11 mouse cellular contexts compared by ENCODE assay signal in the genomic region with DNA sequence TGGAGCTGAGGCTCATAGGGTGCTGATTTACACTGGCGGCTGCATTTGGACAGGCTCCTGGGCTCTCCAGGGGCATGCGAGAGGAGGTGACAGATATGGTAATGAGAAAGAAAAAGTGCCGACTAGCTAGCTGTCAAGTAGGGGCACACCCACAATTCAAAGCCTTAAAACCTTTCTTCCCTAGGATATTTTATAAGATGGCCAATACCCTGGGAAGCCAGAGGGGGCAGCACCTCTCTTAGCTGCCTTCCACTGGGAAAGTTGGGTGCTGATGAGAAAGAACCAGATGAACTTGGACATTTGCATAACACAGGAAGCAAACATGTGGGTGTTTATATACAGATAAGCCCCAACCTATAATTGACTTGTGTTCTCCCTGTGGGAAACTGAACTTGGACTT. TPM values are rescaled to one million over a fixed set of nuclear protein-coding genes. Genes with fewer than 3 reads are reported as not detected.
A peak's percentile ranks its signal among the peaks of the same experiment; 100 is the strongest.
DNase-seq lines count a peak whose midpoint lies in the region; ATAC-seq and TF ChIP-seq lines count a peak whose summit lies in the region.
"Had no signal": no experiment of that assay in that cellular context is flagged by ENCODE, and none has a peak within 500 bp of the region (broad histone marks: within the 10 kb centered on the region; RNA-seq: fewer than 3 reads in every experiment).

No protein-coding gene starts in this region.

- H3K4me3 ChIP-seq in lung, embryonic 14.5 days (ENCODE audit: low read depth, low read length): no peak overlapping the region
- H3K4me3 ChIP-seq: liver, embryonic 15.5 days had no signal

- no peak overlapping the region for H3K27ac ChIP-seq in lung, embryonic 14.5 days (ENCODE audit: low read depth)
- H3K27ac ChIP-seq: liver, embryonic 15.5 days had no signal

- DNase-seq in heart, adult 11 months: peak; percentile 77
- no peak for DNase-seq in heart, adult 9 months (ENCODE audit: low spot score in 2 of 2)
- DNase-seq in lung, embryonic 14.5 days: peak; percentile 44
- no peak for DNase-seq in lung, adult 18-20 months
- no peak for DNase-seq in Patski (ENCODE audit: low read depth, low spot score)
- peak; percentile 7 for DNase-seq in lung, postnatal 14 days
- DNase-seq in frontal cortex, postnatal 10 days (ENCODE audit: low spot score in 2 of 2): no peak
- no peak for DNase-seq in ovary, postnatal 36 days (ENCODE audit: low spot score)
- DNase-seq: cerebellum, adult 9-11 months had no signal

- H3K9ac ChIP-seq in lung, embryonic 14.5 days: no peak overlapping the region
- H3K9ac ChIP-seq: liver, embryonic 15.5 days had no signal

- ATAC-seq in lung, embryonic 14.5 days (ENCODE audit: insufficient read depth): no peak
- no peak for ATAC-seq in Patski

- peak; percentile 63 for TF ChIP-seq CTCF in lung, embryonic 14.5 days (IDR thresholded peaks at IDR 0.05; ENCODE audit: low read depth)
- TF ChIP-seq CTCF in Patski (IDR thresholded peaks at IDR 0.05): peak; percentile 72

- CTCF ChIA-PET in Patski (lab: Charles Lee): interaction anchor here (1.6 kb wide), 1 partner anchor 17 kb away, joined by 4 read pairs; no protein-coding TSS in a partner anchor

- in situ Hi-C loops in Patski (cut with MboI; ENCODE audit: low pct_unique_long_range_greater_than_20kb): loop anchor here (5.0 kb wide), 1 partner anchor 57 kb away; no protein-coding TSS in a partner anchor

- H3K27me3 ChIP-seq in lung, embryonic 14.5 days (ENCODE audit: insufficient read depth, low read length): no peaks in the 10 kb centered on the region
- H3K27me3 ChIP-seq in Patski: peaks cover 38% of the 10 kb centered on the region
- H3K27me3 ChIP-seq: liver, embryonic 15.5 days had no signal

- H3K36me3 ChIP-seq in lung, embryonic 14.5 days (ENCODE audit: insufficient read depth): no peaks in the 10 kb centered on the region
- H3K36me3 ChIP-seq: liver, embryonic 15.5 days had no signal

- WGBS in lung, embryonic 14.5 days: 4% methylated on average over 3 of the region's 3 CpGs

- no peak overlapping the region for H3K4me2 ChIP-seq in lung, embryonic 14.5 days
- H3K4me2 ChIP-seq: liver, embryonic 15.5 days had no signal

- no peaks in the 10 kb centered on the region for H3K4me1 ChIP-seq in lung, embryonic 14.5 days (ENCODE audit: insufficient read depth)
- H3K4me1 ChIP-seq: liver, embryonic 15.5 days had no signal

- POLR2A ChIA-PET in Patski (lab: Charles Lee): no interaction called here

- H3K9me3 ChIP-seq in lung, embryonic 14.5 days (ENCODE audit: low read depth, low read length): no peaks in the 10 kb centered on the region
- H3K9me3 ChIP-seq: liver, embryonic 15.5 days had no signal

RNA-seq across cellular contexts. Expression of a gene that starts 5.5 kb away (rescaled TPM):
- polyA plus RNA-seq in lung, embryonic 14.5 days (2014; fragmentation: Nextera tagmentation; extraction: Ambion mirVana): 0.29 TPM in 1 of 2 replicates, not detected in the other
- polyA plus RNA-seq in Patski (2021): not detected
- polyA plus RNA-seq: intestine, embryonic 14.5 days; liver, embryonic 15.5 days had no signal

RNA-seq across cellular contexts. Expression of a gene that starts 18.3 kb away (rescaled TPM):
- not detected in 2 replicates for polyA plus RNA-seq in lung, embryonic 14.5 days (2014; fragmentation: Nextera tagmentation; extraction: Ambion mirVana)
- polyA plus RNA-seq in Patski (2021): not detected
- polyA plus RNA-seq: intestine, embryonic 14.5 days; liver, embryonic 15.5 days had no signal

RNA-seq across cellular contexts. Expression of a gene that starts 19.9 kb away (rescaled TPM):
- polyA plus RNA-seq in lung, embryonic 14.5 days (2014; fragmentation: Nextera tagmentation; extraction: Ambion mirVana): 24.5 and 24.6 TPM in 2 replicates
- polyA plus RNA-seq in Patski (2021): 7.2 TPM

RNA-seq across cellular contexts. Expression of a gene that starts 31.5 kb away (rescaled TPM):
- not detected in 2 replicates for polyA plus RNA-seq in lung, embryonic 14.5 days (2014; fragmentation: Nextera tagmentation; extraction: Ambion mirVana)
- polyA plus RNA-seq in Patski (2021): not detected
- polyA plus RNA-seq: liver, embryonic 15.5 days had no signal

RNA-seq across cellular contexts. Expression of a gene that starts 46.5 kb away (rescaled TPM):
- polyA plus RNA-seq in lung, embryonic 14.5 days (2014; fragmentation: Nextera tagmentation; extraction: Ambion mirVana): not detected in 2 replicates
- polyA plus RNA-seq in Patski (2021): not detected
- polyA plus RNA-seq: liver, embryonic 15.5 days had no signal

Comparison
In these comparisons a context has a peak if more than half of its experiments do, and no peak if none do; other contexts are left out.
1. DNase-seq: peak in heart, adult 11 months (single experiment), lung, embryonic 14.5 days (single experiment) and lung, postnatal 14 days (single experiment); none in heart, adult 9 months (0 of 2), lung, adult 18-20 months (0 of 2), Patski (single experiment), frontal cortex, postnatal 10 days (0 of 2) and ovary, postnatal 36 days (single experiment).